Mouse (Mus musculus) common myeloid progenitor, adult 5-6 weeks (primary cell): Measurements from ENCODE around the gene Inka1. TPM values are rescaled to one million over a fixed set of nuclear protein-coding genes. Genes with fewer than 3 reads are reported as not detected.
A peak's percentile ranks its signal among the peaks of the same experiment; 100 is the strongest.
"Not testable (repeated sequence)": the region's sequence is repeated elsewhere in the genome, so short reads cannot be mapped to it uniquely, and the experiment has no call there.

Source experiments
- ATAC-seq: replicated peaks from 2 replicates; pipeline ENCODE4 v1.8.0; 2016; ENCODE audit warnings: low read depth, mild to moderate bottlenecking, moderate TSS enrichment, inconsistent platforms; ENCODE audit not compliant: poor library complexity, severe bottlenecking
- total RNA-seq: library from RNA; stranded (forward); fragments of 200-1000, 187-1606 nt; gene quantifications from 2 replicates; pipeline ENCODE4 v1.2.3, GENCODE M21; 2017

Gene Inka1
- 38.5 and 45.8 TPM in 2 replicates for total RNA-seq

DNA sequence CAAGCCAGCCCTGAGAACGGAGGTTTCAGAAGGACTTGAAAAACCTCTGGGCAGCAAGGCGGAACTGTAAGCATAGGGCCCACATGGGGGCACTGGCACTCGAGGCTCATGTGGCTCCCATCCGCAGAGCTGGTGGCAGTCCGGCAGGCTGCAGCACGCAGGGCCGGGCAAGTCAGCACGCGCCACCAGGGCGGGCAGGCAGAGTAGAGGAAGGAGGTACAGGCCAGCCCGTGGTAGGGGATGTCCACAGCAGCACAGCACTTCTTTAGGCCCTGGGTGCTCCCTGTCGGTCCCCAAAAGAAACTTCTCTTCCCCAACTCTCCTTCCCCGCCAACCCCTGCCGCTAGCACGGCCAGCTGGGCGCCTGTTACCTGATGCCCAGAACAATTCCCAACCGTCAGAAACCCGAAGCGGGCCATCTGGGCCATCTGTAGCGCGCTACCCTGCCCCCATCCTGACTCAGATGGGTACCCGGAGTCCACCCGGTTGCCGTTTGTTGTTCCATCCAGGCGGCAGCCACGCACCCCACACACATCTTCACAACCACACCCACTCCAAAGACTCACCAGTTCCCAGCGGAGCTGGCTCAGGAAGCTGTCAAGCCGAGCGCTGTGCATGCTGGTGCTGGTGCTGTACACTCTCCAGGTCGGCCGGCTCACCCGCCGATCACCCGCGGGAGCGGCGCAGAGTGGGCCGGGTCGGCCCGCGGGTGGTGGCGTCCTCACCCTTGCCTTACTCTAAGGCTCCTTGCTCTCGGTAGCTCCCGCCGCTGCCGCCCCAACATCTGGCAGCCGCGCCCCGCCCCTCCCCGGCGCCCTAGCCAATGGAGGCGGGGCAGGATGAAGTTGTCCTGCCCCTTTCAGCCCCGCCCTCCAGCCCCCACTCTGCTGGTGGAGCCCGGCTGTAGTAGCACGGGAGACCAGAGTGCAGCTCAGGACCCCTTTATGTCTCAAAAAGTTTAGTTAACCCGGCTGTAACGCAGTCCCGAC is at the start of gene Inka1:
TSS of gene Inka1 (minus strand) at position 749 of the 989 bp plus-strand sequence.
- ATAC-seq = peak; percentile 26

GRCm38 (mm10) chr9:108032126-108032525 is 46.4 kb upstream of the Inka1 start:
- ATAC-seq = no peak

DNA sequence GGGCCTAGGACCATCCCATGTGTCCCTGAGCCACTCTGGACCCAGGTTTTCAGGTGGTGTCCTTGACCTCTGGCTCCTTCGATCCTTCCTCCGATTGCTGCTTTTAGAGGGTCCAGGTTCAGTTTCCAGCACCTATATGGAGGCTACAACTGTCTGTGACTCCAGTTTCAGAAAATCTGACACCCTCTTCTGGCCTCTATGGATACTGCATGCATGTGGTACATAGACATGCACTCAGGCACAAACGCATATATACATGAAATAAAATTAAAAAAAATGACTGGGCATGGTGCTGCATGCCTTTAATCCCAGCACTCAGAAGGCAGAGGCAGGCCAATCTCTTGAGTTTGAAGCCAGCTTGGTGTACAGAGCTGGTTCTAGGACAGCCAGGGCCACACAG is 42.2 kb upstream of the Inka1 start:
- ATAC-seq = no peak

DNA sequence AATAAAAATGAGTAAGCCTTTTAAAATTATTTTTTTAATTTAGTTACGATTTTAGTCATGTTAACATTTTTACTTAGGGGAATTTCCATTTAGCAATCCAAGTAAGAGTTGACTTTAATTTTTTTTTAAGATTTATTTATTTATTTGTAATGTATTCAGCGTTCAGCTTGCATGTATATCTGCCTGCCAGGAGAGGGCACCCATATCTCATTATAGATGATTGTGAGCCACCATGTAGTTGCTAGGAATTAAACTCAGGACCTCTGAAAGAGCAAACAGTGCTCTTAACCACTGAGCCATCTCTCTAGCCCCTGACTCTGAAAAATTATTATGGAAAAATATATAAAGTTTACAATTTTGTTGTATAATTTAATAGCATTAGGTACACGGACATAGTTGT is 40.9 kb upstream of the Inka1 start:
- ATAC-seq = no peak

- no peak for ATAC-seq
These were observed 37.5 kb upstream of the Inka1 start for GRCm38 (mm10) chr9:108023216-108023615.

GRCm38 (mm10) chr9:108020741-108021140 is 35.1 kb upstream of the Inka1 start:
- ATAC-seq = no peak

DNA sequence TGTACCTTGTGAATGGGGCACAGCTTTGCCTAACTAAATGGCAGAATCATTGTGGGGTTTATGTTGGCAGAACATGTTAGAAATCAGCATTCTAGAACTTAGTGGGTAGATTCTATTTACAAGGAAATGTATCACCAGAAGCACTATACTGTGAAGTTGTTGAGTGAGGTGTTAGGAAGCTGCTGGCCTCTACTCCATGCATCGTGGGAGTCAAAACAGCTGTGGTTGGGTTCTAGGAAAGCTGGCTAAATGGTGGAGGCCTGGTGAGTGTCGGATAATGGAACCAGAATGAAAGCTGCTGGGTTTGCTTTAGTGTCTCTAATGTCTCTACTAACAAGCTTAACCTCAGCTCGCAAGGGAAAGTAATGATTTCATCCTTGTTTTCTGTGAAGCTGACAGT is 31.4 kb upstream of the Inka1 start:
- ATAC-seq = no peak

DNA sequence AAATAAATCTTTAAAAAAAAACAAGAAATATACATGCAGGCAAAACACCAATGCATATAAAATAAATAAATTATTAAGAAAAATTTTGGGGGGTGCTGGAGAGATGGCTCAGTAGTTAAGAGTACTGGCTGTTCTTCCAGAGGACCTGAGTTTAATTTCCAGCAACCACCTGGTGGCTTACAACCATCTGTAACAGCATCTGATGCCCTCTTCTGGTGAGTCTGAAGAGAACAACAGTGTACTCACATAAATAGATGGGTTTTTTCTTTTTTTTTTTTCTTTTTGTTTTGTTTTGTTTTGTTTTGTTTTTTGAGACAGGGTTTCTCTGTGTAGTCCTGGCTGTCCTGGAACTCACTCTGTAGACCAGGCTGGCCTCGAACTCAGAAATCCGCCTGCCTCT is 27.9 kb upstream of the Inka1 start:
- not testable (repeated sequence) for ATAC-seq

DNA sequence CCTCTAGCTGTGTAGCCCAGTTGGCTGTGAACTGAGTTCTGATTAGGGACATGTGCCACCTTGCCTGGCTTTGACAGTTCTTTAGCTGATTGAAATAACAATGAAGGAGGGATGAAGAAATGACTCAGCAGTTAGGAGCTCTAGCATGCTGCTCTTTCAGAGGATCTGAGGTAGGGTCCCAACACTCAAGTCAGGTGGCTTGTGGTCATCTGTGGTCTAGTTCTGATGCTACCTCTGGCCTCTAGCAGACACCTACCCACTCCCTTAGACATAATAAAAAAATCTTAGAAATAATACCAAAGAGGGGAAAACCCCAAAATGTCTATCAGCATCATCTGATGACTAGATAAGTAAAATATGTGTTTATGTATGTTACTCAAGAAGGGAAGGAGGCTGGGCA is 24.7 kb upstream of the Inka1 start:
- no peak for ATAC-seq

DNA sequence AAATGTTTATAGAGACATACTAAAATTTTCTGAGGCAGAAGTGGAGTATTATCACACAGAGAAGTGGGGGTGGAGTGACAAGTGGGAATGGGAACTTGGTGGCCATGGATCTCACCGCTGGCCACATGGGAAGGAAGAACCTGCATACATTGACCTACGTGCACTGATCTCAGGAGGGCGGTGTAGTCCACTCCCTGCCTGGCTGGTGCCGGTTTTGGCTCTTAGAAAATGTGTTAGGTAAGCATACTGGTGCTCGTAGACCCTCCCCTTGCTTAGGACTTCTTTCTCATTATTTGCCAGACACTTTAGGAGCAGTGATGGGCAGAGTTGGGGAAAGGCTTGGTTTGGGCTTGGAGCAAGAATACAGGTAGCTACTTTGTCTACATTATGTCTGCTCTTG is 22.4 kb upstream of the Inka1 start:
- ATAC-seq = no peak

- ATAC-seq = no peak
These were observed 17.8 kb upstream of the Inka1 start for GRCm38 (mm10) chr9:108003531-108003890.

GRCm38 (mm10) chr9:108002778-108003530 is 17.3 kb upstream of the Inka1 start:
- ATAC-seq = no peak

- ATAC-seq = peak; percentile 99
These were observed 16.5 kb upstream of the Inka1 start, which contains the start of gene Ip6k1 for GRCm38 (mm10) chr9:108001922-108002770. Gene Ip6k1 (plus strand): TSS chr9:108002501.

DNA sequence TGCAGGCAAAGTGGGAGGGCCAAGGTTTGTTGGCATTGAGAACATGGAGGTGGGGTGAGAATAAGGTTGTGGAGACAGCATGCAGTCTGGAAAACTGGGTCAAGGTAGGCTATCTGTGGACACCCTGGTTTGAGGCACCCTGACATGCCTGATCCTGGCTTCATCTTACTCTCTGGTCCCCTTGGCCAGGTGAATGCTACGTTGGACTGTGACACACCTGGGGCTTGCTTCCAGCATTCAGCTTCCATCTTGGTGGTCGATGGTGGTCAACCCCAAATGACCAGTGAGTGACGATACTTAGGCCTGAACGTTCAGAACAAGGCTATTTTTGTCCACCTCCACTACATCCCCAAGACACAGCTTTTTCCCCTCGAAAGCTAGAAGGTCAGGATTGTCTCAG is 10.4 kb upstream of the Inka1 start, which contains the start of gene Gm20662:
TSS of gene Gm20662 (plus strand) at position 301 of the 400 bp plus-strand sequence.
- ATAC-seq = no peak

- ATAC-seq = no peak
These were observed 9.8 kb upstream of the Inka1 start for GRCm38 (mm10) chr9:107995513-107995912.

DNA sequence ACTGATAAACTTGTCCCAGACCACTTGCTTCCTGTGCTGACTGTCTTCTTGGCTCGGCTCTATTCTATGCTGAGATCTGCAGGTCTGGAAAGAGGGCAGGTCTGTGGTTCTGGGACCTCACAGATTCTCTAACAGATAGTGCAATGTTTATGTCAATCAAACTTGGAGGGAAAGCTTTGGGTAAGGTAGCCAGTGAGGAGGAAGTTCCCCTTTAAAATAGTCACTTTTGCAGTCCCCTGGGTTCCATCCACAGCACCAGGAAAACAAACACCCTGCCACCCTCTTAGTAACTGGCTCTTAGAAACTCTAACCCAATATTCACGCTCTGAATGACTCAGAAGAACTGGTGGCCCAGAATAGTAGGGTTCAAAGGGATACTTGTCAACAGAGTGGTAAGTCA is 8.8 kb upstream of the Inka1 start:
- peak; percentile 57 for ATAC-seq

DNA sequence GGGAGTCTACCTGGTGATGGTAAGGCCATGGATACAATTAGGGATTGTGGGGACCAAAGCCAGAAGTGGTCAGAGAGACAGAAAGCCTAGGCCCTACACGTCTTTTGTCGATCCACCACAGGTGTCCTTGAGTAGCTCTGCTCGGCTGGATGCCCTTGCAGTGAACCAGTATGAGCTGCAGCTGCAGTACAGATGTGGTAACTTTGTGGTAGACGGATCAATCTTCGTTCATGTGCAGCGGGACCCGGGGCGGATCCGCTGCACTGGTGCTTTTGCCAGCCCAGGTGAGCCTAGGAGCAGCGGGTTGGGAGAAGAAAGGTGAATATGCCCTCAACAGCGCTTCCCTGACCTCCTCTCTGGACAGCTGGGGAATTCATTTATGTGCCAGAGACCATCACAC is 7.3 kb upstream of the Inka1 start:
- no peak for ATAC-seq

DNA sequence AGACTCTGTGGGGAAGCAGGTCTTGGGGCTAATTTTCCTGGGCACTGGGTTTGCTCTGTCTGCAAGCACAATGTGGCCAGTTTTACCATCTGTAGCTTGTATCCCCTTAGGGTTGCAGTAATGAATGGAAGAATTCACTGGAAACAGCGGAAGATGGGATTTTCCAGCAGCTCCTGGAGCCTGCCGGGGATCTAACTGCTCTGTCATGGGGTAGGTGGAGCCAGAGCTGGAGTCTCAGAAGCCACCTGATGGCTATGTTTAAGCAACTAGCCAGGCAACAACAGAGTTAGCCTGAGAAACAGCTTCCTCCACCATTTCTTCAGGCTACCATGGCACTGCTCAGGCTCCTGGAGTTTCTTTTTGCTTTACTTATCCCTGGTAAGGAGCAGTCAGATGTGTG is 6.5 kb upstream of the Inka1 start, which contains the start of gene Cdhr4:
TSS of gene Cdhr4 (plus strand) at position 301 of the 400 bp plus-strand sequence.
- ATAC-seq = no peak

DNA sequence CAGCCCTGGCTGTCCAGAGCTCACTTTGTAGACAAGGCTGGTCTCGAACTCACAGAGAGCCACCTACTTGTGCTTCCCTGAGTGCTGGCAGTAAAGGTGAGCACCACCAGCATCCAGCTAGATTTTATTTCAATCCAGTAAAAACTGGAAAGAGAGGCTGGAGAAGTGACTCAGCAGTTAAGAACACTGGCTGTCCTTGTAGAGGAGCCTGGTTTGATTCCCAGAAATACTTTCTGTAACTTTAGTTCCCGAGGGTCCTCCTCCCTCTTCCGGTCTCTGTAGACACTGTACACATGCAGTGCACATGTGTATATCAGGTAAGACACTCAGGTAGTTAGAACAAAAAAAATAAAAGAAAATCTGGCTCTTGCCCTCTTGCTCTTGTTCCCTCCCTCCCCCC is 2.3 kb upstream of the Inka1 start:
- ATAC-seq = no peak

DNA sequence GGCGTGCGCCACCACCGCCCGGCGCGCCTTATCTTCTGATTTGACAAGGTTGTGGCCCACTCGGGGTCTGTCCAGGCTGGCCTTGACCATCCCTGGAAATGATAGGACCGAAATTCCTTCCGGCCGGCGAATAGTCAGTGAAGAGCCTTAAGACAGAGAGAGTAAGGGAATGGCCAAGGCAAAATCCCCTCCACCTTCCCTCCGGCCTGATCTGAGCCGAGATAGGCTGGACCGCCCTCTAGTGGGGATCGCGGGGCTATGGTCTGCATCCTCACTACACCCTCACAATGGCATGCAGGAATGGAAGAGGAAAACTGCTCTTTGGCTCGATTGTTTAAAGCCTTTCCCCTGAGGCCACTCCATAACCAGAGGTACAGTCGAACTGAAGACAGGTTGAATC is 697 bp upstream of the Inka1 start:
- 0 out of 2 replicates have a peak, but pooled peaks have one; percentile 12 for ATAC-seq
